Mouse (Mus musculus) CH12.LX (cell line): ENCODE results near the gene Adtrp. TPM values are rescaled to one million over a fixed set of nuclear protein-coding genes. Genes with fewer than 3 reads are reported as not detected.

ENCODE experiments used
- DNase-seq: peaks from one replicate; pipeline ENCODE4 v3.0.0-alpha.2; 2013; ENCODE audit errors: extremely low read depth
- H3K27ac ChIP-seq: 2 replicates; pipeline ENCODE4 v1.5.1; 2012; ENCODE audit warnings: low read depth, mild to moderate bottlenecking, control low read depth, moderate library complexity; ENCODE audit not compliant: insufficient read depth
- H3K27me3 ChIP-seq: replicated peaks from 2 replicates; pipeline ENCODE3; 2012; ENCODE audit warnings: inconsistent platforms
- H3K36me3 ChIP-seq, 2 experiments: replicated peaks in 1 of 2; 2 replicates each; pipeline versions ENCODE3 to v1.6.1; 2012; ENCODE audit warnings: inconsistent platforms in 1 of 2, low read length in 1 of 2, mild to moderate bottlenecking in 1 of 2, mixed read lengths in 1 of 2, moderate library complexity in 1 of 2; ENCODE audit not compliant: control insufficient read depth in 1 of 2, insufficient read depth in 1 of 2
- H3K4me1 ChIP-seq, 2 experiments: 2 replicates each; pipeline ENCODE4 v1.6.1; 2012; ENCODE audit warnings: inconsistent platforms in 1 of 2, moderate library complexity in 1 of 2; ENCODE audit not compliant: insufficient read depth in 2 of 2, control insufficient read depth in 1 of 2
- H3K4me2 ChIP-seq: 2 replicates; pipeline ENCODE4 v1.6.1; 2012; ENCODE audit warnings: low read depth, mild to moderate bottlenecking, control low read depth; ENCODE audit not compliant: poor library complexity, insufficient read depth, severe bottlenecking
- H3K4me3 ChIP-seq, 3 experiments: fragments of 150-350 bp in 1 of 3; sonication (generic) in 1 of 3; replicated peaks in 1 of 3; 2 replicates each; pipeline versions ENCODE3 to v1.5.1; 2011 to 2012; ENCODE audit warnings: low read depth in 2 of 3, low read length in 2 of 3, mild to moderate bottlenecking in 2 of 3, moderate library complexity in 2 of 3, control low read depth in 1 of 3, improper control_type of control experiment in 1 of 3, inconsistent platforms in 1 of 3, mixed read lengths in 1 of 3; ENCODE audit not compliant: poor library complexity in 1 of 3
- H3K79me2 ChIP-seq: replicated peaks from 2 replicates; pipeline ENCODE4 v1.6.1; 2012; ENCODE audit warnings: mild to moderate bottlenecking, moderate library complexity; ENCODE audit not compliant: control insufficient read depth, poor library complexity, insufficient read depth, severe bottlenecking; ENCODE audit errors: extremely low read depth
- H3K9ac ChIP-seq: 2 replicates; pipeline ENCODE4 v1.6.1; 2012; ENCODE audit warnings: low read depth, mild to moderate bottlenecking, control low read depth, moderate library complexity; ENCODE audit not compliant: insufficient read depth
- H3K9me3 ChIP-seq: replicated peaks from 2 replicates; pipeline ENCODE3; 2012; ENCODE audit warnings: low read length, inconsistent platforms, mixed read lengths
- CHD1 ChIP-seq: IDR thresholded peaks from 2 replicates; pipeline ENCODE4 v1.6.1; 2012; ENCODE audit warnings: low read depth, low read length, improper control_type of control experiment, inconsistent platforms
- E2F4 ChIP-seq: IDR thresholded peaks from 2 replicates; pipeline ENCODE4 v1.6.1; 2011; ENCODE audit warnings: low read depth, low read length, improper control_type of control experiment; ENCODE audit not compliant: insufficient replicate concordance
- ELF1 ChIP-seq: IDR thresholded peaks from 2 replicates; pipeline ENCODE4 v1.6.1; 2014; ENCODE audit warnings: low read depth, mild to moderate bottlenecking, inconsistent platforms, low read length, improper control_type of control experiment
- EP300 ChIP-seq: IDR thresholded peaks from 2 replicates; pipeline ENCODE4 v1.6.1; 2011; ENCODE audit warnings: low read length, improper control_type of control experiment
- GABPA ChIP-seq: IDR thresholded peaks from 2 replicates; pipeline ENCODE4 v1.6.1; 2012; ENCODE audit warnings: low read depth, low read length, improper control_type of control experiment, inconsistent platforms; ENCODE audit not compliant: insufficient replicate concordance
- HCFC1 ChIP-seq: IDR thresholded peaks from 2 replicates; pipeline ENCODE4 v1.6.1; 2012; ENCODE audit warnings: low read depth, mild to moderate bottlenecking, inconsistent platforms, low read length, improper control_type of control experiment
- JUN ChIP-seq: IDR thresholded peaks from 2 replicates; pipeline ENCODE4 v1.6.1; 2011; ENCODE audit warnings: low read depth, mild to moderate bottlenecking, low read length, improper control_type of control experiment, moderate library complexity; ENCODE audit not compliant: insufficient read depth
- JUND ChIP-seq: conservative IDR thresholded peaks from 2 replicates; pipeline ENCODE4 v1.6.1; 2011; ENCODE audit warnings: low read depth, low read length, improper control_type of control experiment
- MAFK ChIP-seq: IDR thresholded peaks from 2 replicates; pipeline ENCODE4 v1.6.1; 2011; ENCODE audit warnings: low read length, improper control_type of control experiment; ENCODE audit not compliant: insufficient replicate concordance
- MAX ChIP-seq: IDR thresholded peaks from 2 replicates; pipeline ENCODE4 v1.6.1; 2011; ENCODE audit warnings: low read length, improper control_type of control experiment
- MAZ ChIP-seq: IDR thresholded peaks from 2 replicates; pipeline ENCODE4 v1.6.1; 2012; ENCODE audit warnings: low read depth, mild to moderate bottlenecking, inconsistent platforms, low read length, improper control_type of control experiment, moderate library complexity
- MXI1 ChIP-seq: IDR thresholded peaks from 2 replicates; pipeline ENCODE4 v1.6.1; 2011; ENCODE audit warnings: mild to moderate bottlenecking, low read depth, low read length, improper control_type of control experiment
- MYC ChIP-seq: IDR thresholded peaks from 2 replicates; pipeline ENCODE4 v1.6.1; 2011; ENCODE audit warnings: low read depth, mild to moderate bottlenecking, improper control_type of control experiment, low read length
- PAX5 ChIP-seq: IDR thresholded peaks from 2 replicates; pipeline ENCODE4 v1.6.1; 2012; ENCODE audit warnings: low read length, inconsistent platforms, mixed read lengths
- SIN3A ChIP-seq: IDR thresholded peaks from 2 replicates; pipeline ENCODE4 v1.6.1; 2012; ENCODE audit warnings: low read length, improper control_type of control experiment, inconsistent platforms
- SMC3 ChIP-seq: IDR thresholded peaks from 2 replicates; pipeline ENCODE4 v1.6.1; 2011; ENCODE audit warnings: low read depth, low read length, improper control_type of control experiment
- TCF12 ChIP-seq: IDR thresholded peaks from 2 replicates; pipeline ENCODE4 v1.6.1; 2014; ENCODE audit warnings: low read depth, mild to moderate bottlenecking, inconsistent platforms, low read length, improper control_type of control experiment
- UBTF ChIP-seq: IDR thresholded peaks from 2 replicates; pipeline ENCODE4 v1.6.1; 2012; ENCODE audit warnings: low read depth, mild to moderate bottlenecking, inconsistent platforms, low read length, improper control_type of control experiment, moderate library complexity
- USF1 ChIP-seq: IDR thresholded peaks from 2 replicates; pipeline ENCODE4 v1.6.1; 2014; ENCODE audit warnings: low read depth, mild to moderate bottlenecking, inconsistent platforms, low read length, improper control_type of control experiment
- USF2 ChIP-seq: conservative IDR thresholded peaks from 2 replicates; pipeline ENCODE4 v1.6.1; 2011; ENCODE audit warnings: low read depth, low read length, improper control_type of control experiment
- ZC3H11A ChIP-seq: IDR thresholded peaks from 2 replicates; pipeline ENCODE4 v1.6.1; 2012; ENCODE audit warnings: low read depth, mild to moderate bottlenecking, inconsistent platforms, low read length, improper control_type of control experiment
- ZMIZ1 ChIP-seq: IDR thresholded peaks from 2 replicates; pipeline ENCODE4 v1.6.1; 2012; ENCODE audit warnings: low read depth, mild to moderate bottlenecking, inconsistent platforms, low read length, improper control_type of control experiment
- dilution Hi-C: fragments of 300-500 bp; cut with MboI; formaldehyde crosslinking; loops from 2 replicates; pipeline ENCODE4 v1.14.3; 2020; ENCODE audit warnings: low sequenced_read_pairs; ENCODE audit not compliant: extremely low pct_unique_long_range_greater_than_20kb, extremely low pct_ligation_motif_present
- in situ Hi-C: fragments of 300-500 bp; cut with MboI; formaldehyde crosslinking; loops from 3 replicates; pipeline ENCODE4 v1.14.3; 2019; ENCODE audit warnings: low sequenced_read_pairs, low pct_ligation_motif_present, low pct_unique_long_range_greater_than_20kb, mixed read lengths
- polyA plus RNA-seq: library from polyadenylated mRNA; unstranded; fragments of >175 nt; gene quantifications from 2 replicates; pipeline ENCODE4 v1.2.1, GENCODE M21; 2012; ENCODE audit warnings: low read depth; ENCODE audit not compliant: insufficient read length
- total RNA-seq, 2 experiments: library from RNA; depleted of rRNA; stranded (reverse); fragments of 300-350 nt in 1 of 2; fragments of >200 nt in 1 of 2; gene quantifications; 2 replicates each; pipeline ENCODE4 v1.2.3; 2012 to 2014

The Adtrp gene
- total and polyA plus RNA-seq, 3 experiments: 4.2 to 37.1 (median 7.2) TPM

DNA sequence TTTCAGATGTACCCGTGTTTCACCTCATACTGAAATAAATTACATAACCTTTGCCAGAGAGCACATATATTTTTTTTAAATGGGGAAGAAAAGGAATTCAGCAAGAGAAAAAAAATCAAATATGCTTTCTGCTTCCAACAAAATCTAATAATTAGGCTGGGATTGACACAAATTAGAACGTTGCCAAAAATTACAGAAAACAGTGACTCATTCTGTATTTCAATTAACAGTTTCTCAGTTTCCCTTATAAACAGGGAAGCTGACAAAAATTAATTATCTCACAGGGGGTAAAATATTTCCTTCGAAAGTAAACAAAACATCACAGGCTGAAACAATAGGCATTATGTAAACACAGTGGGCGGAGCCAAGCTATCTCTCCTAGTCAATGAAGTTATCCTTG, 67.2 kb downstream of the Adtrp start:
- H3K36me3 ChIP-seq: peaks cover 0 to 2% of the 10 kb centered on the region in 2 experiments
- TF ChIP-seq SIN3A: no peak
- no peak for TF ChIP-seq MAFK
- TF ChIP-seq TCF12: no peak
- no peak for TF ChIP-seq JUN
- no peak for TF ChIP-seq MAZ
- TF ChIP-seq, all 38 proteins: peak for 0
- no peaks in the 10 kb centered on the region for H3K9me3 ChIP-seq
- H3K79me2 ChIP-seq: no peaks in the 10 kb centered on the region
- in situ Hi-C loops (no loop called here), dilution Hi-C loops (no loop called here)
- peaks cover 16 to 28% of the 10 kb centered on the region in 2 experiments for H3K4me1 ChIP-seq
- no peak overlapping the region for H3K9ac ChIP-seq
- no peaks in the 10 kb centered on the region for H3K27me3 ChIP-seq
- no peak overlapping the region for H3K4me2 ChIP-seq
- DNase-seq: no peak
- H3K27ac ChIP-seq: no peak overlapping the region
- H3K4me3 ChIP-seq: no peak overlapping the region

DNA sequence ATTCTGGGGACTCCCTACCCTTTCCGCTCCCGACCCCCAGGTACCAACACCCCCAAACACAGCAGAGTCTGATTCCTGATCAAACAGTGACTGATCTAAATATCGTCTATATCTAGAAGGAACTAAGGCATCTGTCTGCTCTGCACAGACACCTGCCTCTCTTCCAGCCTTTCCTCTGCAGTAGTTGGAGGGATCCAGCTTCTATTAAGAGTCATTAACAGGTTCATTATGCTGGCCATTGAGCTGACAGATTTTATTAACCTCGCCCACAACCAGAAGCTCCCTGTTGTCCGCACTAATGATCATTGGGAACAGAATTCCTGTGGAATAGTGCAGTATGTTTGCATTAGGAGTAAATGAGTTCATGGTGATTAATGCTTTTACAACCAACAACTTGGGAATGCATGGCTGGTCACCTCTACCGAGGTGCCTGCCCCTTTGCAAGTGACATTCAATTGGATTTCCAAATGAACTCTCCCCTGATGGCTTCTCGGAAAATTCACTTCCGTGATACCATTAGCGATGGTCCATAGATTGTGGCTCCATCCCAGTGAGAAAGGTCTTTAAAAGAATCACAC, 67.8 kb downstream of the Adtrp start:
- TF ChIP-seq PAX5: no peak
- no peak for TF ChIP-seq SMC3
- no peak for TF ChIP-seq EP300
- no peak for TF ChIP-seq E2F4
- TF ChIP-seq UBTF: no peak
- no peak for TF ChIP-seq JUN
- TF ChIP-seq USF2: no peak
- no peak for TF ChIP-seq ZC3H11A
- no peak for TF ChIP-seq GABPA
- TF ChIP-seq ELF1: no peak
- TF ChIP-seq MAZ: no peak
- TF ChIP-seq JUND: no peak
- no peak for TF ChIP-seq MAX
- TF ChIP-seq USF1: no peak
- no peak for TF ChIP-seq MYC
- TF ChIP-seq CHD1: no peak
- no peak for TF ChIP-seq MXI1
- no peak for TF ChIP-seq ZMIZ1
- TF ChIP-seq HCFC1: no peak
- TF ChIP-seq, all 38 proteins: peak for 0

More for the DNA sequence above, 67.8 kb downstream of the Adtrp start:
- Histone ChIP-seq H3K4me1 (peaks cover 17 to 28% of the 10 kb centered on the region in 2 experiments), H3K79me2 (no peaks in the 10 kb centered on the region), H3K4me2 (no peak overlapping the region), H3K9me3 (no peaks in the 10 kb centered on the region), H3K27me3 (no peaks in the 10 kb centered on the region), H3K9ac (no peak overlapping the region), H3K36me3 (peaks cover 0 to 2% of the 10 kb centered on the region in 2 experiments), H3K4me3 (no peak overlapping the region), H3K27ac (no peak overlapping the region)
- DNase-seq: no peak
- dilution Hi-C loops (no loop called here), in situ Hi-C loops (no loop called here)
